Mouse (Mus musculus) gastrocnemius, postnatal 14 days (tissue): Measurements from ENCODE around the gene Sox1. TPM values are rescaled to one million over a fixed set of nuclear protein-coding genes. Genes with fewer than 3 reads are reported as not detected.

ENCODE experiments used
- DNase-seq: peaks from one replicate; pipeline ENCODE4 v3.0.0; 2021; ENCODE audit warnings: mixed read lengths
- intact Hi-C: fragments of 180-260 bp; cut with DNase I; formaldehyde crosslinking; loops from one replicate; pipeline ENCODE4 v1.15.1; 2025; ENCODE audit warnings: low total_unique reads
- total RNA-seq, 2 experiments: library from RNA; stranded (reverse); gene quantifications; 2 replicates each; pipeline ENCODE4 v1.2.3; 2021

Sox1 gene
- total RNA-seq, 2 experiments from 2014 or later = not detected

DNA sequence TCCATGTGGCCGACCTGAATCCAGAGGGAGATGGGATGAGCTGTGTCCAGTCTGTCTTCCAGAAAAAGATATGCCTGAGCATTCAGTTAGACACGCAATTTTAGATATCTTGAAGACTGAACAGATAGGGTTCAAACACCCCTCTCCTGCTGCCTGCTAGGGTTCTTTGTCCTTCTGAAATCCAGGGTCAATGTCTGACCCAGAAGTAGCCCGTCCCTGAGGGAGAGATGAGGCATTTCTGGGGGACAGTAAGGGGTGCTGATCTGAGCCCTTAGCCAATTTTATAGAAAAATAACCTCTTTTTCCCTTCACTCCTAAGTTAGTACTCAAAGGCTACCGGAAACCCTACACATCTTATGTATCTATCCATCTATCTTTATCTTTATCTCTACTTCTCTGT lies 7.2 kb upstream of the Sox1 start:
- DNase-seq = no peak
- intact Hi-C loops = no loop called here

DNA sequence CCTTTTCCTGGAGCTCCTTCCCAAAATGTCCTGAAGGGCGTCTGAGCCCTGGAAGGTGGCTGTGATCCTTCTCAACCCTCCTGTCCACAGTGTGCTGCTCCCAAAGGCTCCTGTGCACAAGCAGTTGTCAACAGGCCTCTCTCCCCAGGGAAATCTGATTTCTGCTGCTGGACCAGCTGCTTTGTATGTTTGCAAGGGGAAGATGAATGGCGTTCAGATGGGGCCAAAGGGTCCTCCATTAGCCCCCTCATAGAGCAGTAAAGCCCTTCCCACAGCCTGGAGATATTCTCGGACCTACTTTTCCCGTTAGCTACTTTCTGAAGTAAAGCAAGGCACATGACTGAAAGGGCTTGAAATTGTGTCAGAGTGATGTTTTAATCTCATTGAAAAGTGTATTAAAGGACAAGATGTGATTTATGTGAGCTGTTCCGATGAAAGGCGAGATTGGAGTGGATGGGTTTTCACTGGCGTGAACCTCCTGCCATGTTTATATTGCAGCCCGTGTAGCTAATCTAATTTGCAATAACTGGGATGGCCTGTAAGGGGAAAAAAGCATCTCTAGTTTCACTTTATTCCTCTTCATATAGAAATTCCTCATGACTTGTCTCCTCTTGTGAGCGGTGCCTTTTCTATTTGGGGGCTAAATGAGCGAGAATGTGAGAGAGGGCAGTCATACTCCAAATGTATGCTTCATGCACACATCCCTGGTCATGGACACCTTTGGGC lies 6.5 kb upstream of the Sox1 start:
- no peak for DNase-seq
- intact Hi-C loops = no loop called here

DNA sequence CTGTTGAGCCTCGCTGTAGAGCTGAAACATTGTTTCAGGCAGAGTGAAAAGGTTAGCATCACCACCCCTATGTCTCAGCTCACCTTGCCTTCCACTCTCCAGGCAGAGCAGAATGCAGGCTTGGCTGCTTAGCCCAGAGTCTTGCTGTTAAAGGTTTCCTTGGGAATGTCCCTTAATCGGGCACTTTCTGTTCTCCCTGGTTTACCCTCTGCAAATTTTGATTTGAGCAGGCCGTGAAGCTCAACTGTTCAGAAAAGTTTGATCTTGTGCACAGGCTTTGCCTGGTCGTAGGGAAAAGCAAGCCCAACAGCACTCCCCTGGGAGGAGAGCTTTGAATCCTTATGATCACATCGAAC lies 6.0 kb upstream of the Sox1 start:
- DNase-seq = no peak
- intact Hi-C loops = no loop called here

DNA sequence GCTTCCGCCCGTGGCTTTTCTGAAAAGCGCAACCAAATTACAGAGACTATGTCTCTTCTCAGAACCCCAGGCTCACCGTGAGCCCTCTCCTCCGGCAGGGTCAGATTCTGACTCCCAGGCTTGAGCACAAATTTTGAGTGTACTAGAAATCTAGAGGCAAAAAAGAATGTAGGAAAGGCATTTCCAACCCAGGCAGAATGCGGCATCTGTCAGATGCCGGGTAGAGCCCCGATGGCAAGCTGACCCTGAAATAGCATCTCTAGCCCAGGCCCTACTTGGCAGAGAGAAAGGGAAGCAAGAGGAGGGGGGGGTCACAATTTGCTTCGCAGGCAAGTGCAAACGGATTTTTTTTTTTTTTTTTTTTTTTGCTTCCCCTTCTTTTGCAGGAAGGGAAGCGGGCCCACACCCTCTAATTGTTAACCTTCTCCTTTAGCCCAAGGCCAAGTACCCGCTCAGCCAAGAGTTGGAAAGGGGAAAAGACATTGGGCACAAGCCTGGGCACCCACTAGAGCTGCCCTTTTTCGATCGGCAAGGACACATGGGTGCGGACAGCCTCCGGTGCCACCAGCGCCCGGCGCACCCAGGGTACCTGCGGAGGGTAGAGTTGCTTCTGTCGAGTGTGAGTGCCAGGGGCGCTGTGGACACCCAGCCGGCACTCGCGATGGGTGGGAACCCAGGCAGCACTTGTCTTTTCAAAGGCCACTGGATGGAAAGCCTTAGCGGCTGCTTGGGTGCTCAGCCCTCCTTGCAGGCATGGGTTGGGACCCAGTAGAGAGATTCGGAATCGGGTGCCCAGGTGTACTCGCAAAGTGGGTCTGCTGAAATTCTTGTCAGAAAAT lies 5.1 kb upstream of the Sox1 start:
- DNase-seq = no peak
- intact Hi-C loops = no loop called here

DNA sequence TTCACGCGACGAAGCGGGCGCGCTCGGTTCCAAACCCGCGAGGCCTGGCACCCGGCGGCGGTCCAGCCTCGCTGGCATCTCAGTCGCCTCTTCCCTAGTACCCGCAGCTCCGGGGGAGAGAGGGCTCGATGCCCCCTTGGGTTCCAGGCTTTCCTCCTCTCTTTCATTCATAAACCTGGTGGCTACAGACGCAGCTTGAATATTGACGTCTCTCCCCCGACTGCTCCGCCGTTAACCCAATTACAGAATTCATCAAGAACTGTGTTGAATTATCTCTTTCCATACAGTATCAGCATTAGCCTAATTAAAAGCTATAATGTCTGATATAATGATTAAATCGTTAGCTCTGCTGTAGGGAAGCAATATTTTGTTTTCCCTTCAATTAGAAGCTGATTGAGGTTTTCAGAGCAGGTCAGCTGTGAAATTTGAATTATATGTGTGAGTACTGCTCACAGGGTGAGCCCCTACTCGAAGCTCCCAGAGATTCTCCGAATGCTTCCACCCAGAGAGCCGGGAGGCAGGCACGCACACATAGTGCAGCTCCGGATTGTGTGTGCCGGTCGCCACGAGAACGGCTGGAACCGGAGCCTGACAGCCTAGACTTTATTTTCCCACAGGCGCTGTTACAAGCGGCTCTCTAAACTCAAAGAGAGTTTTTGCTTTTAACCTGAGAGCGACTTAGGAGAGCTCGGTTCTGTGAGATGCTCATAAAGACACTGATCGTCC lies 4.3 kb upstream of the Sox1 start:
- intact Hi-C loops = no loop called here
- no peak for DNase-seq

DNA sequence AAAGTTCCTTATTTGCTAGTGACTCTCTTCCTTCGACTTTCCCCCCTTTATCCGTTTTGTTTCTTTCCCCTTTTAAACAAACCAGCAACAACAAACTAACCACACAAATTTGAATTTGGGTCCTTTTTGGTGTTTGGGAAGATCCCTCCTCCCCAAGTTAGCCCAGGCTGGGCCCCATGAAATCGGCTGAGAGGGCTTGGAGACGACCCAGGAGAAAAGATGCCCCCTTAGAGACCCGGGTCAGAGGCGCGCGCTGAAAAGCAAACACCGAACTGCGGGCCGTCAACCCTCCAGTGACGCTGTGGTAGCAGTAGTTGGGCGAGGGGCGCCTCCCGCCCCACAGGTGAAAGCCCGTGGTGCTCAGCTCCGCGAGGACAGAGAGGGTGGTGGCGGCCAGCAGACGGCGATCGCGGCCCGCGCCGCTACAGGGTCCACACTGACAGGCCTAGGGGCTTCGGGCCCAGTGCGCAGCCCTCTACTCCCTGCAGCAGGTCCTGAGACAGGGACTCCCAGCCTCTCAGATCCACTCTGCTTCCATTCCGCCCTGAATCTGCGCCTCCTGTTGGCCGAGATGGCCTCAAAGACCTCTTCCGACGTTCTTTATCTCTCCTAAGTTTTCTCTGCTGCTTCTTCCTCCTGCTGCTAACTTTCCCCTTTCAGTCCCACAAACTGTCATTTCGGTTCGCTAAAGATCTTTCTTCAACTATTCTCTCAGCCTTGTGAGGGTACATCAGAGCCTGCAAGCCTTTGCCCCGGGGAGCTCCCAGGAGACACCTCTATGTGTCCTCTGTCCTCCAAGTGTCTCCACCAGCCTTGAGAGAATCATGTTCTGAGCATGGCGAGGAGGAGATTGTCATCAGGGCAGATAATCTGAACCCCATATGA lies 3.5 kb upstream of the Sox1 start:
- intact Hi-C loops = no loop called here
- no peak for DNase-seq

DNA sequence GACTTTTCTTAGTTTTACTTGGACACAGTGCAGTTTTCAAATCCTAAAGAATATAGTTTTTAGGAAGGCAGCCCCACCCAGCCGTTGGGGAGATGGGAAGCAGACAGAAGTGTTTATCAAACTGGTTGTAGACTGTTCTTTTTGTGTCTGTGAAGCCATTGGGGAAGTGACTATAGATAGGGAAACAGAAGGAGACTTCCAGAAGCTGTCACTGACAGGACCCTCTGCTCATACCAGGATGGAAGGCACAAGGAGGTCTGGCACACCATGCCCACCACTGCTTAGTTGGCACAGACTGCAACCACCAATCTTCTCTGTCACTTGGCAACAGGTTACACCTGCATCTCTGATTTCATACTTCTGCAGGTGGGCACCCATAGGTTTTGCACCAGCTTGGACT lies 2.3 kb upstream of the Sox1 start:
- intact Hi-C loops = no loop called here
- no peak for DNase-seq

DNA sequence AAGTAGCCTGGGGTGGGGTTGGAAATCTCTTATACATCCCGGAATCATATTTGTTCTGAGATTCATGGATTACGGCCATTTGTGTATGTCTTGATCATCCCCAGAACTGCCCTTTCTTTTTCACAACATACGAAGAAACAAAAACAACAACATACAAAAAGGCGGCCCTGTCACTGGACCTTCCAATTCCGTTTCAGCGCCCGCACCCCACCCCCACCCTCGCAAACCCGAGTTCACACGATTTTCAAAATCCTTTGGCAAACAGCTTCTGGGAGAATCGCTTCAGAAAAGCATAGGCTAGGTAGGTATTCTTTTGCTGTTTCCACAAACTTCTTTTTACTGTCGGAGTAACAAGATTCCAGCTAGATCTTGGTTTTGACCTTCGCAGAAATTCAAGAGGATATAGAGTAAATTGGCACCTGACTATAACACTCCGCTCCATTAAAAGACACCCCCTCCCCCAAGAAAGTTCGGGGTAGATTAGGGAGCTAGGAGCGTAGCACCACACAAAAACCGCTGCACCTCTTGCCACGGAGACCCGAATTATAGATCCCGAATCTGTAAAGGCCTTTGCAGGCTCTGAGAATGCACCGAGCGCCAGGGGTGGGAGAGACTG lies 602 bp upstream of the Sox1 start:
- intact Hi-C loops = no loop called here

DNA sequence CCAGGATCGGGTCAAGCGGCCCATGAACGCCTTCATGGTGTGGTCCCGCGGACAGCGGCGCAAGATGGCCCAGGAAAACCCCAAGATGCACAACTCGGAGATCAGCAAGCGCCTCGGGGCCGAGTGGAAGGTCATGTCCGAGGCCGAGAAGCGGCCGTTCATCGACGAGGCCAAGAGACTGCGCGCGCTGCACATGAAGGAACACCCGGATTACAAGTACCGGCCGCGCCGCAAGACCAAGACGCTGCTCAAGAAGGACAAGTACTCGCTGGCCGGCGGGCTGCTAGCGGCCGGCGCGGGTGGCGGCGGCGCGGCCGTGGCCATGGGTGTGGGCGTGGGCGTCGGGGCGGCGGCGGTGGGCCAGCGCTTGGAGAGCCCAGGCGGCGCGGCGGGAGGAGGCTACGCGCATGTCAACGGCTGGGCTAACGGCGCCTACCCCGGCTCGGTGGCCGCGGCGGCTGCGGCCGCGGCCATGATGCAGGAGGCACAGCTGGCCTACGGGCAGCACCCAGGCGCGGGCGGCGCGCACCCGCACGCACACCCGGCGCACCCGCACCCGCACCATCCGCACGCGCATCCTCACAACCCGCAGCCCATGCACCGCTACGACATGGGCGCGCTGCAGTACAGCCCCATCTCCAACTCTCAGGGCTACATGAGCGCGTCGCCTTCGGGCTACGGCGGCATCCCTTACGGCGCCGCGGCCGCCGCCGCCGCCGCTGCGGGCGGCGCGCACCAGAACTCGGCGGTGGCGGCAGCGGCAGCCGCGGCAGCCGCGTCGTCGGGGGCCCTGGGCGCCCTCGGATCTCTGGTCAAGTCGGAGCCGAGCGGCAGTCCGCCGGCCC lies 1.6 kb downstream of the Sox1 start:
- intact Hi-C loops = no loop called here
- DNase-seq = no peak

More for the DNA sequence above, 602 bp upstream of the Sox1 start:
- DNase-seq = no peak

DNA sequence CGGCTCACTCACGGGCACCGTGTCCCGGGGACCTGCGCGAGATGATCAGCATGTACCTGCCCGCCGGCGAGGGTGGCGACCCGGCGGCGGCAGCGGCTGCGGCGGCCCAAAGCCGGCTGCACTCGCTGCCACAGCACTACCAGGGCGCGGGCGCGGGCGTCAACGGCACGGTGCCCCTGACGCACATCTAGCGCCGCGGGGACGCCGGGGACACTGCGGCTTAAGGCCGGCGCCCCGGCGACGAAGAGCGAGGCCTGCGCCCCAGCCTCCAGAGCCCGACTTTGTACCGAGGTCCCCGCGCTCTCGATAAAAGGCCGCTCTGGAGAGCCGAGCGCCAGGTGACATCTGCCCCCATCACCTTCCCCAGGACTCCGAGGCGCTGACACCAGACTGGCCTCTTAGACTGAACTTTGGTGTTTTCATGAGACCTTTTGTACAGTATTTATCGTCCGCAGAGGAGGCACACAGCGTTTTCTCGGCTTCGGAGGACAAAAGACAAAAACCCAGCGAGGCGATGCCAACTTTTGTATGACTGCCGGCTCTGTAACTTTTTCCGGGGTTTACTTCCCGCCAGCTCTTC lies 2.3 kb downstream of the Sox1 start:
- intact Hi-C loops = no loop called here
- no peak for DNase-seq

DNA sequence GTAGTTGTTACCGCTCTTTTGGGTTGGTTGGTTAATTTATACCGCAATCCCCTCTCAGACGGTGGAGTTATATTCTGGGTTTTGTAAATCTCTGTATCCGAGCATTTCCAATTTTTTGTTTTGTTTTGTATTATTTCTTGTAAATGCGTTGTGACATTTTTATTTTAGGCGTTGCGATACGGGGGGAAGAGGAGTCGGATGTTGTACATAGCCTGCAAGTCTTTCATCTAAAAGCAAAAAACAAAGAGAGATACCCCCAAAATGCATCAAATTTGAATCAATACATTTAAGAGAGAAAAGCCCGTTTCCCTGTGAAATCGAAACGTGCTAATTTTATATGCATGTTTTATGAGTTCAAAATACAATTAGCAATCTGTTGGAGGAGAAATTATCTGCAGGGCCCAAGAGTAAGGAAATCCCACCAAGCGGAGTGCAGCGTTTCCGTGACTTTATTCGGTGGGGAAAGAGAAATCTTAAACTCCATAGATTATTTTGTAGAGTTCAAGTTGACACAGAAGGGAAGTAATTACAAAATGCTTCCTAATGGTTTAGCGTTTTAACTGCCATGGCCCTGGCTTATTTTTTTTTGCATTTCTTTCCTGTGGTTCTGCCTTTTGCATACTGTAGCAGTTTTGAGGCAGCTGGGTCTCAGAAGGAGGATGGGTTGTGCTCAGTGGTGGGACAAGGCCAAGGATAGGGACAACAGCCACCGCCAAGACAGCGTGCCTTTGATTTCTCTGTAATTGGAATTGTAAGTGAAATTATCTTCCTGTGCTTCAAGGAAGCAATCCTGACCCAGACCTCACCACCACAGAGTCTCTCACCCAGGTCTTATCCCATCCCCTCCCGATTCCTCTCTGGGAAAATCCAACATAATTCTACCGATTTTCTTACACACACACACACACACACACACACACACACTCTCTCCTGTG lies 3.2 kb downstream of the Sox1 start:
- no peak for DNase-seq
- intact Hi-C loops = no loop called here

DNA sequence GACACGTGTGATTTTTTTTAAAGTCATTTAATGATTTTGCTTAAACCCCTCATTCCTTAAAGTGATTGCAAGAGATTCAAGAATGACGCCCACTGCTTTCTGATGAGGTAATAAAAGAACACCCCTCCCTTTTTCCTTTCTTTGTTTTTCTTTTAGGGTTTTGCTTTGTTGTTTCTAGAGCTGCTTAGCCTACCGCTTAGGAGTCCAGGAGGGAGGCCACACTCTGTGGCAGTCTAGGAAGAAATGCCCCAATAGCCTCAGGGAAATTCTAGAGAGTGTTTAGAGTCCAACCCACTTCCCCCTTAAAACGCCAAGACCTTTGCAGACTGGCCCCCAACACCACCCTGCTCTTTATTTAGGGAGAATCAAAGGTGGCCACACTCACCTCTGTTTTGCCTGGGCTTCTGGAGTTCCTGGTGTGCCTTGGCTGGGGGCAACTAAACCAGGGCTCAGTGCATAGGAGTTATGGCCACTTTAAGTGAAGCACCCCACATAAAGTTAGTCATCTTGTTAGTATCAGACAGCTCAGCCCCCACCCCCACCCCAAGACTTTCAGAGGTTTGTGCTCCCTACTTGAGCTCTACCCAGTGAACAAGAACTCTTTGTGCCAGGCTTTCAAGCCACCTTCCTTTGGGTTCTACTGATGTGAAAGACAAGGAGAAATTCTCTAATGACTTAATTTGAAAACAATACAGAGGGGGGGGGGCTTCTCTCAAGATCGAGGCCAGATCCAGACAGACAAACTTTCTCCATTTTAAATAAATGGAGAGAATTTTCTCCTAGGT lies 4.5 kb downstream of the Sox1 start:
- DNase-seq = no peak
- intact Hi-C loops = no loop called here

DNA sequence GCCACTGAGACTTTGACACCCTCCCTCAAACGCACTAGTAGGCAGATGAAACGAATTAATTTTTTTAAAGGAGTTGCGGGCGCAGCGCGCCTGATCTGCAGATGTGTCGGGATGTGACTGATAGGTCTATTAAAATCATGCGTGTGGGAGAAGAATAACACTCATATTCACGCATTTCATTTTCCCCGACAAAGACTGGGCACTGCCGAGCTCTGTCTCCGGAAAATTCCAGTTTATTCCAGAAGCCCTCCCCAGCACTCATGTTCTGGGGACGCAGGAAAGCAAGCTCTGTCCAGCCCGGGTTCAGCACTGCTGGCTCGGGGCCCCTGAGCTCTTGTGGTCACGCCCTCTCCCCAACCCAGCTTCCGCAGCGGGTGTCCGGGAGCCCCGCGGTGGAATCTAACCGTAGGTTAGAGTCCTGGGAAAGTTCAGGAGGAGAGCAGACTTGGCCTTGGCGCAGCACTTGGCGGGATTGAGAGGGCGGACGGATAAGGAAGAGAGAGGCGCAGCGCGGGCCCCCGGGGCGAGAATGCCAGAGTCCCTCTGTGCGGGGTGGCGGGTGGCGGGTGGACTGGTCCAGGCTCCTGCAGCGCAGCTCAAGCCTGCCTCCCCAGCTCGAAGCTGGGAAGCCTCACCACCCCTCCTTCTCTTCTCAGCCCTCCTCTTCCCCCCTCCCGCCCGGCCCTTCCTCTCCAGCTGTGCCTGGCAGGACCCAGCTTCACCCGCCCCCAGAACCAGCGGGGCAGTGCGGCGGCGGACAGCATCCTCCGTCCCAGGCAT lies 5.7 kb downstream of the Sox1 start:
- no peak for DNase-seq
- intact Hi-C loops = no loop called here

DNA sequence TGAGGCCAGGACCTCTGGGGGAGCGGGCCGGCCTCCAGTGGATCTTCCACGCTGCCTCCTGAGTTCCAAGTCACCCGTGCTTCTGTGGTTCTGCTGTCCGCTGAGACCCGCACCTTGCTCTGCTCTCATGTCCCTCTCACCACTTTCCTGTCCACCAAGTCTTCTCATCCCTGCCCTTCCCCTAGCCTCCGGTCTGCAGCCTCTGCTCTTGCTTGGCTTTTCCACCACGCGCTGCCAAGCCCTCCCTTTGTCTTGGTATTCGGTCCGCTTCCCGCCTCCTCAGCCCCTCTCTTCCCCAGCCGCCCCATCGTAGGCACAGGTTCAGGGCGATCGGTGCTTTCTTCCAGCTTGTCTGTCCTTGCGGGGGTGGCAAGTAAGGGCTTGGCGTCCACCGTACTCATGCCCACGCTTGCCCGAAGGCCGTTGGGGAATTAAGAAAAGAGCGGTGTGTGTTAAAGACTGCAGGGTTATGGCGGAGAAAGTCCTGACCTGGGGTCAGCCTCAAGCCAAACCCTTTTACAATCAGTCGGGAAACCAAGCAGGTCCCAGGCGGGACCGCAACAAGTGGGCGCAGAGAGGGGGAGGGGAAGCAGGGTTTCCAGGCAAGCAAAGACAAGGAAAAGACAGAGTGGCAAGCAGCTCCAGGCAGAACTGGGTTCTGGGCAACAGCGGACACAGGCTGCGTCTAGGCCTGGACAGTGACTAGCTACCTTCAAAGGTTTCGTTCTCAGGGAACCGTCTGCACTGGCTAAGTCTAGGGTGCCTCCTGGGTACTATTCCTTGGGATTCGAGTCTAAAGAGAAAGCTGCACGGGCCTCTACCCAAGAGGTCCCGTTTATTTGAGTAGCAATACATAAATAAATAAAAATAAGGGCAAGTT lies 6.5 kb downstream of the Sox1 start:
- DNase-seq = no peak
- intact Hi-C loops = no loop called here

DNA sequence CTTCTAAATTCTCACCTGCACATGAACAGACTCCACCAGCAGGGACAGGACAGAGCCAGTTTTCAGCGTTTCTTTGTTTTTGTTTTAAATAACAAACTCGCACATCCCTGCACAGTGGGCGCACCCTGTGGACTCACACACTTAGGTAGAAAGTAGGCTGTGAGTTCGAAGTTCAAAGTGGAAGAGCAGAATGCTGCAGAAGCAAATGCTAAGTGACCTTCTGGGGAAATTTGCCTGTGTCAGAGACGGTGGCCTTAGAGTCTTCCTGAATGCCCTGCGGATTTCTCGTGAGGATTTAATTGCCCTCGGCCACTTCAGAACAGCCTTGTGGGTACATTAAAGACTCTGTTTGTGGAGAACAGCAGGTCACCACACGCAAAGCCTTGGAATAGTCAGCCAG lies 7.6 kb downstream of the Sox1 start:
- DNase-seq = no peak
- intact Hi-C loops = no loop called here
